Mouse (Mus musculus) stomach, postnatal 0 days (tissue): ENCODE measurements at regions not wholly inside any gene's neighbourhood (a gene's known extent, or its start where the extent isn't known, plus 50 kb on each side); places are given as distances from the start of the nearest gene placed in this dataset.

ENCODE experiments used
- ATAC-seq: fragments of 200-750 bp; cut with Nextera tagmentation; 2 replicates; pipeline ENCODE4 v1.8.0; 2017; ENCODE audit not compliant: low FRiP score, low TSS enrichment
- DNase-seq: peaks from one replicate; pipeline ENCODE4 v3.0.0-alpha.2; 2016; ENCODE audit warnings: low spot score
- H3K27ac ChIP-seq: fragments of 300-500 bp; sonication (generic); replicated peaks from 2 replicates; pipeline ENCODE4 v1.5.1; 2014; ENCODE audit warnings: mild to moderate bottlenecking, control low read depth
- H3K27me3 ChIP-seq: fragments of 300-500 bp; sonication (generic); 2 replicates; pipeline ENCODE4 v1.6.1; 2014; ENCODE audit warnings: low read length; ENCODE audit not compliant: control insufficient read depth, insufficient read depth
- H3K36me3 ChIP-seq: fragments of 300-500 bp; sonication (generic); 2 replicates; pipeline ENCODE4 v1.6.1; 2014; ENCODE audit warnings: low read length, mixed read lengths; ENCODE audit not compliant: control insufficient read depth, insufficient read depth
- H3K4me1 ChIP-seq: fragments of 300-500 bp; sonication (generic); replicated peaks from 2 replicates; pipeline ENCODE4 v1.6.1; 2014; ENCODE audit warnings: antibody characterized with exemption; ENCODE audit not compliant: control insufficient read depth, insufficient read depth
- H3K4me2 ChIP-seq: fragments of 300-500 bp; sonication (generic); replicated peaks from 2 replicates; pipeline ENCODE4 v1.6.1; 2014; ENCODE audit warnings: low read depth, mild to moderate bottlenecking, control low read depth, moderate library complexity
- H3K4me3 ChIP-seq: fragments of 300-500 bp; sonication (generic); 2 replicates; pipeline ENCODE4 v1.5.1; 2014; ENCODE audit warnings: low read depth, low read length, control low read depth
- H3K9ac ChIP-seq: fragments of 300-500 bp; sonication (generic); 2 replicates; pipeline ENCODE4 v1.6.1; 2014; ENCODE audit warnings: mild to moderate bottlenecking, low read length, control low read depth, mixed read lengths
- H3K9me3 ChIP-seq: fragments of 300-500 bp; sonication (generic); 2 replicates; pipeline ENCODE4 v1.6.1; 2016; ENCODE audit warnings: low read length; ENCODE audit not compliant: control insufficient read depth
- CTCF ChIP-seq: IDR thresholded peaks from 2 replicates; pipeline ENCODE4 v1.5.1; 2016; ENCODE audit warnings: antibody characterized with exemption, low read depth, mild to moderate bottlenecking, moderate library complexity
- EP300 ChIP-seq: optimal IDR thresholded peaks from 2 replicates; pipeline ENCODE3; 2016; ENCODE audit warnings: antibody characterized with exemption
- WGBS: fragments of 180-500 bp; shearing (Covaris S2); extraction: QIAGEN DNeasy Blood & Tissue Kit; methylation state at CpG from one replicate; pipeline ENCODE4 v1.1.7; 2014; 5-methylcytosine and 5-hydroxymethylcytosine counted together

DNA sequence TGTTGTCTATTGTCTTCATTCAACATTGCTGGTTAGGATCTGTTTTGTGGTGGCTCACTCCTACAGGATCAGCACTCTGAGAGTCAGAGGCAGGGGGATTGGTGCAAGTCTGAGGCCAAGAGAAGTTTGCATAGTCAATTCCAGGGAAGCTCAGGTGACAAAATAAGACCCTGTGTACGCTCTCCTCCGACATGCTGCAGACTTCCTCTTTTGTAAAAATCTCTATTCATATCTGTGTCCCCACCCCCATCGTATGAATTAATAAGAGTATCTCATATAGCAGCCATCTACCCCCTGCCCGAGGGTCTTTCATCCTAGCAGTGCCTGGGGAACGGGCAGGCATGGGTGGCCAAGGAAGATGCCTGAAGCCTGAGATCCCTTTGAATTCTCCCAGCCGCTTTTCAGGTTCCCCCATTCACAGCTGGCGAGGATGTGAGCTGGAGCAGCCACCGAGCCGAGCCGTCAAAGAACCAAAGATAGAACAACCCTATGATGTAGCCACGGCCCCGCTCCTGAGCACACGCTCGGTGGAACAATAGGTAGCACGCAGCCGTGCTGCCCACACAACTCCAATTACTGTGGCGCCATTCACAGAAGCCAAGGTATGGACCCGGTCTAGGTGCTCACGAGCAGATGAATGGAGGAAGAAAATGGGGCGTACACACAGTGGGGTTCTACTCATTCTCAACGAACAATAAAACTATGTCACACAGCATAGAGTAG, 120.4 kb upstream of the 1600014C23Rik start:
- TF ChIP-seq EP300, result no peak
- no peak for TF ChIP-seq CTCF
- 79% methylated on average over 21 of the region's 21 CpGs for WGBS

DNA sequence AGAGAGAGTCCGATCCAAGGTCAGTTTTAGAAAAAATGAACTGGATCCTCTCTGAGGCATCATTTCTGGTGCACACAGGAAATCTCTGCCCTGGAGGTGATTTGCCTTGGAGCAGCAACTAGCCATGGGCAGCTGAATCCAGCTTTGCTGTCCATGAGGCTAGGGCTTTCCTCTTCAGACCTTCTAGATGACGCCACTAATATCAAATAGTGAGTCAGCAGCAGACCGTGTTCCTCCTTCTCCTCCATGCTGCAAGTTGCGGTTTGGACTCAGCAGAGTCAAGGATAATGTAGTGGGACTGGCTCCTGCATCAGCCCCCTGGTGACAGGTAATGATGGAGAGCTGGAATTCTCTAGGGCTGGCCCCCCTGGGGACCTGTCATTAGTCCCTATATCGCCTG, 118.8 kb upstream of the 1600014C23Rik start:
- DNase-seq, result no peak
- Histone ChIP-seq H3K27me3 (no peaks in the 10 kb centered on the region), H3K4me2 (no peak overlapping the region), H3K9ac (no peak overlapping the region), H3K36me3 (no peaks in the 10 kb centered on the region), H3K4me1 (no peaks in the 10 kb centered on the region), H3K9me3 (no peaks in the 10 kb centered on the region), H3K27ac (no peak overlapping the region), H3K4me3 (no peak overlapping the region)
- TF ChIP-seq CTCF (no peak), EP300 (no peak)
- peak; percentile 78 for ATAC-seq
- 48% methylated on average over 5 of the region's 5 CpGs for WGBS

More for the DNA sequence above, 120.4 kb upstream of the 1600014C23Rik start:
- Histone ChIP-seq H3K4me1 (no peaks in the 10 kb centered on the region), H3K9me3 (no peaks in the 10 kb centered on the region), H3K4me2 (no peak overlapping the region), H3K36me3 (no peaks in the 10 kb centered on the region), H3K27me3 (no peaks in the 10 kb centered on the region), H3K4me3 (no peak overlapping the region), H3K9ac (no peak overlapping the region), H3K27ac (no peak overlapping the region)
- no peak for ATAC-seq
- no peak for DNase-seq

DNA sequence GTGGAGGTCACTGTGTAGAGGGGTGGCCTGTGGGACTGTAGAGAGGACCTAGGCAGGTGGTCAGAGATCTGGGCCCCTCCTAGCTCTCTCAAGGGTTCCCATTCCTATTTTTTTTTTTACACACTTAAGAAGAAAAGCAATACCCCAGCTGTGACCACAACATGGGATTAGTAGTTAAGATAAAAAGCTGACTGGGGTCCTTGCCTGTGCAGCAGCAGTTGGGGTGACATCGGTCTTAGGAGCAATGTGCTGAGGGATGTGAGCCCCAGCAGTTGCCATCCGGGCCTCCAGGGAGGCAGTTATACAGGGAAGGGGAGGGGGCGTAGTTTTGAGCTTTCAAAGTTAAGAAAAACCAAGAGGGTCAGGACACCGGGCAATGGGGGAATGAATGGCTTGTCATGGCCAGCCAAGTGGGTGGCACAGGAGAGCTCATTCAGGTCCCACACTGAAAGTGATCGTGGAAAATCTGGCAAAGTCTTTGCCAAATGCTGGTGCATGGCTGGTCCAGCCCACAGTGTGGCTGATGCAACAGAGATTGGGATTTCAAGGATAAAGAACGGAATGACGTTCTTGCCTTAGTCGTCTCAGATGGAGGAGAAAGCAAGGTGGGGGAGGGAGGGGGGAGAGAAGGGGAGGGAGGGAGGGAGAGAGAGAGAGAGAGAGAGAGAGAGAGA, 118.2 kb upstream of the 1600014C23Rik start:
- H3K27me3 ChIP-seq, result no peaks in the 10 kb centered on the region
- H3K4me3 ChIP-seq, result no peak overlapping the region
- ATAC-seq (no peak), DNase-seq (no peak)
- no peak overlapping the region for H3K9ac ChIP-seq
- no peaks in the 10 kb centered on the region for H3K4me1 ChIP-seq
- H3K36me3 ChIP-seq, result no peaks in the 10 kb centered on the region
- 53% methylated on average over 8 of the region's 8 CpGs for WGBS
- TF ChIP-seq EP300, result no peak
- no peak for TF ChIP-seq CTCF
- H3K27ac ChIP-seq, result no peak overlapping the region
- no peak overlapping the region for H3K4me2 ChIP-seq
- no peaks in the 10 kb centered on the region for H3K9me3 ChIP-seq

DNA sequence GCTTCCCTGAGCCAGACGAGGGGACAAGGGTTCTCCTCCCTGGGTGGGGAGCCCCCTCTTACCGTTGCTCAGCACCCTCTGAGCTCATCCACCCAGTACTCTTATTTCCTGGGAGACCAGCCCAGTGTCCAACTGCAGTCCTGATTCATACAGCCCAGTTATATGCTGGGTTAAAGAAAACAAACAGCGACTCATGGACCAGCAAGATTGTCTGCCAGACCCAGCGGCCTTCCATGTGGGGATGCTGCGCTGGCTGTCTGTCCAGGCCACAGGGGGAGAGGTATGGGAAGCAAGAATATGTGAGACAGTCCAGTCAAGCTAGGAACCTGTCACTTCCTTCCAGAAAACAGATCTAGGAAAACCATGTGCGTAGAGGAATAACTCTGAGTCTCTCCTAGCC, 117.3 kb upstream of the 1600014C23Rik start:
- no peak for TF ChIP-seq CTCF
- TF ChIP-seq EP300, result no peak
- H3K27me3 ChIP-seq, result no peaks in the 10 kb centered on the region
- H3K4me3 ChIP-seq, result no peak overlapping the region
- no peak for ATAC-seq
- H3K27ac ChIP-seq, result no peak overlapping the region
- 79% methylated on average over 6 of the region's 6 CpGs for whole genome bisulfite sequencing
- no peak overlapping the region for H3K9ac ChIP-seq
- no peaks in the 10 kb centered on the region for H3K4me1 ChIP-seq
- no peaks in the 10 kb centered on the region for H3K9me3 ChIP-seq
- H3K4me2 ChIP-seq, result no peak overlapping the region
- no peak for DNase-seq
- no peaks in the 10 kb centered on the region for H3K36me3 ChIP-seq

DNA sequence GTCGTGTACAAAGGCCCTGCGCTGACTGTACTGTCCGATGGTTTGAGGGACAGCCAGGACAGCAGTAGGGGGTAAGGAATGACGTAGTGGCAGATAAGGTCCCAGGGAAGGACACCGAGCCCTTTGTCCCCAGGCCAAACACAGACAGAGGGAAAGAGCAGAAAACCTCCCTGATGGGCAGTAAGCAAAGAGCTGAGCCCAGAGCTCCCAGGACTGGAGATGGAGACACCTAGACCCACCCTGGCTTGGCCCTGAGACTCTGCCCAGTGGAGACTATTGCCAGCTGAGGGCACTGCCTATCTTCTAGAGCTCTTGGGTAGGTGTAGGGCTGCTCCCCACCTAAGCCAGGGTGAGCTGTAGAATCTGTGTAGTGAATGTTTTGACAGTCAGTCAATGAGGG, 116.5 kb upstream of the 1600014C23Rik start:
- ATAC-seq (no peak), DNase-seq (no peak)
- Histone ChIP-seq H3K27ac (no peak overlapping the region), H3K9me3 (no peaks in the 10 kb centered on the region), H3K4me3 (no peak overlapping the region), H3K9ac (no peak overlapping the region), H3K4me1 (no peaks in the 10 kb centered on the region), H3K4me2 (no peak overlapping the region), H3K36me3 (no peaks in the 10 kb centered on the region), H3K27me3 (no peaks in the 10 kb centered on the region)
- peak; percentile 44 for TF ChIP-seq CTCF
- TF ChIP-seq EP300, result no peak
- WGBS, result 75% methylated on average over 5 of the region's 5 CpGs

DNA sequence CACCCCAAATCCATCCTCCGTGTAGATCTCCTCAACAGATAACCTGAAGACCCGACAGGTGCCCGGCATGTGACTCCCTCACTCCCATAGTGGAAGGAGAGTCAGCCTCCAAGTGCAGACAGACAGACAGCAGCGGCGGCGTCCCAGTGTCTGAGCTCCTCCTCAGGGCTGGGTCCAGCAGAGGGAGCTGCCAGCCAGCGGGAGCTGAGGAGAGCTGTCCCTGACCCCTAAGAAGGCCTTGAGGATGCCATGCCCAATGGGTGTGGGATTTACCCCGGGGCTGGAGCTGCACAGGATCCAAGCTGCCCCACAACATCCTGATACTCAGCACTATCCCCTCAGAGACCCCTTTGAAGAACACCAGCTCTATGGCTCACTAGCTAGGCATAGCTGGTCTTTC, 115.0 kb upstream of the 1600014C23Rik start:
- Histone ChIP-seq H3K4me3 (no peak overlapping the region), H3K4me1 (no peaks in the 10 kb centered on the region), H3K9me3 (no peaks in the 10 kb centered on the region), H3K36me3 (no peaks in the 10 kb centered on the region), H3K4me2 (no peak overlapping the region), H3K27ac (no peak overlapping the region), H3K9ac (no peak overlapping the region), H3K27me3 (no peaks in the 10 kb centered on the region)
- DNase-seq, result peak; percentile 61
- whole genome bisulfite sequencing, result 22% methylated on average over 8 of the region's 8 CpGs
- TF ChIP-seq EP300 (no peak), CTCF (peak; percentile 81)
- peak; percentile 17; the same call in 1 of the 2 replicates for ATAC-seq
